Mouse (Mus musculus) forebrain, embryonic 16.5 days (tissue): ENCODE results near the gene Clmp. TPM values are rescaled to one million over a fixed set of nuclear protein-coding genes. Genes with fewer than 3 reads are reported as not detected.
"Not testable (repeated sequence)": the region's sequence is repeated elsewhere in the genome, so short reads cannot be mapped to it uniquely, and the experiment has no call there.

ENCODE experiments used
- ATAC-seq: fragments of 200-750 bp; cut with Nextera tagmentation; 2 replicates; pipeline ENCODE4 v1.8.0; 2017; ENCODE audit warnings: mild to moderate bottlenecking, moderate library complexity
- H3K27ac ChIP-seq: fragments of 300-500 bp; sonication (generic); 2 replicates; pipeline ENCODE4 v1.5.1; 2014; ENCODE audit warnings: low read length, control low read depth
- H3K27me3 ChIP-seq: fragments of 300-500 bp; sonication (generic); replicated peaks from 2 replicates; pipeline ENCODE4 v1.6.1; 2014; ENCODE audit warnings: low read length; ENCODE audit not compliant: control insufficient read depth, insufficient read depth
- H3K36me3 ChIP-seq: fragments of 300-500 bp; sonication (generic); 2 replicates; pipeline ENCODE4 v1.6.1; 2014; ENCODE audit not compliant: control insufficient read depth, insufficient read depth
- H3K4me1 ChIP-seq: fragments of 300-500 bp; sonication (generic); replicated peaks from 2 replicates; pipeline ENCODE4 v1.6.1; 2014; ENCODE audit warnings: low read length; ENCODE audit not compliant: control insufficient read depth, insufficient read depth
- H3K4me2 ChIP-seq: fragments of 300-500 bp; sonication (generic); 2 replicates; pipeline ENCODE4 v1.6.1; 2014; ENCODE audit warnings: mild to moderate bottlenecking, low read length, control low read depth
- H3K4me3 ChIP-seq: fragments of 300-500 bp; sonication (generic); replicated peaks from 2 replicates; pipeline ENCODE4 v1.5.1; 2014; ENCODE audit warnings: mild to moderate bottlenecking, low read length, control low read depth
- H3K9ac ChIP-seq: fragments of 300-500 bp; sonication (generic); replicated peaks from 2 replicates; pipeline ENCODE4 v1.6.1; 2014; ENCODE audit warnings: low read depth, low read length, control low read depth
- H3K9me3 ChIP-seq: fragments of 300-500 bp; sonication (generic); 2 replicates; pipeline ENCODE4 v1.6.1; 2016; ENCODE audit warnings: low read length; ENCODE audit not compliant: control insufficient read depth
- WGBS: fragments of 180-500 bp; shearing (Covaris S2); extraction: QIAGEN DNeasy Blood & Tissue Kit; methylation state at CpG from one replicate; pipeline ENCODE4 v1.1.7; 2014; 5-methylcytosine and 5-hydroxymethylcytosine counted together
- polyA plus RNA-seq: library from polyadenylated mRNA; unstranded; fragments of >200 nt; fragmentation: Nextera tagmentation; extraction: Ambion mirVana; gene quantifications from 2 replicates; pipeline ENCODE4 v1.2.1, GENCODE M21; 2015

Gene Clmp
- polyA plus RNA-seq, 1 experiment from 2014 or later = 64.7 TPM

DNA sequence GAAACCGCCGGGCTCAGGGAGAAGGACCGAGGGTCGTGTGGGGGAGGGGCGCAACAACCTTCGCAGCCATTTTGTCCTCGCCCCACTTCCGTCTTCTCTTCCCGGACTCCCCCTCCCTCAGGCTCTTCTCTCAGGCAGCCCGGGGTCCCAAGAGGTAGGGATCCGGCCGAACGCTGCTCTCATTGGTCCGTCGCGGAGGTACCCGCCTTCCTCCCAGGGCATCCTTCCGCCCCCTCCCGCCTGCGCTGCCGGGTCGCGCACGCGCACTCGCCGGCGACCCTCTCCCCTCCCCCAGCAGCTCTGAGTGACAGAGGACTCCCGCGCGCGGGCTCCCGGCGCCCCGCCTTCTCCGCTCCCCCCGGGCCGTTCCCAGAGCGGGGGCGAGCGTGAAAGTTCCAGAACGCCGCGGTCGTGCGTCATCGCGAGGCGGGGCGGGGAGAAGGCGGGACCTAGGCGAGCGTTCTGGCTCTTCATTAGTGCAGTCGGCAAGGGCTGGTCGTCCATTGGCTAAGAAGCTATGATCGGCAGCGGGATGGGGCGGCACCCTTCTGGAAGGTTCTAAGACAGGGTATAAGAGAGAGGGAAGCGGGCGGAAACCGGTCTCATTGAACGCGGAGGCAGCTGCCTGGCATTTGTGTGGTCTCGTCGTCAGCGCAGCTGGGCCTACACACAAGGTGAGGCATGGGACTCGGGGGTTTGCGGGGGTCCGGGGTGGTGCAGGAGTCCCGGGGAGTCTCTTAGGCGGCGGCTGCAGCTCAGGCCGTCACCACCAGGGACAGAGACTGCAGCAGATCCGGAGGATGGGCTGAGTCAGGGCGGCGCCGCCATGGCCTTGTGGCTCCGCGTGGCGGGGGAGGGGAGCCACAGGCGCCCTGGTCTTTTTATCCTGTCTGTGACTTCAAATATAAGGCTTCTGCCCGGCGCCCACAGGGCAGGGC lies 115.2 kb downstream of the Clmp start, which contains the start of gene Hspa8:
Gene Hspa8 (plus strand): TSS at position 310 of the 938 bp plus-strand sequence.
- H3K4me2 ChIP-seq = peak within 1 kb of the TSS; percentile 87
- peak within 1 kb of the TSS; percentile 96 for H3K4me3 ChIP-seq
- peak within 1 kb of the TSS; percentile 97 for H3K27ac ChIP-seq
- WGBS = under 1% methylated on average over 77 of the region's 83 CpGs
- peaks cover 29% of the 10 kb centered on the region for H3K4me1 ChIP-seq
- peaks cover 22% of the 10 kb centered on the region for H3K36me3 ChIP-seq
- peak within 1 kb of the TSS; percentile 99 for H3K9ac ChIP-seq
- peak; percentile 97 for ATAC-seq
- H3K27me3 ChIP-seq = no peaks in the 10 kb centered on the region
- H3K9me3 ChIP-seq = no peaks in the 10 kb centered on the region

DNA sequence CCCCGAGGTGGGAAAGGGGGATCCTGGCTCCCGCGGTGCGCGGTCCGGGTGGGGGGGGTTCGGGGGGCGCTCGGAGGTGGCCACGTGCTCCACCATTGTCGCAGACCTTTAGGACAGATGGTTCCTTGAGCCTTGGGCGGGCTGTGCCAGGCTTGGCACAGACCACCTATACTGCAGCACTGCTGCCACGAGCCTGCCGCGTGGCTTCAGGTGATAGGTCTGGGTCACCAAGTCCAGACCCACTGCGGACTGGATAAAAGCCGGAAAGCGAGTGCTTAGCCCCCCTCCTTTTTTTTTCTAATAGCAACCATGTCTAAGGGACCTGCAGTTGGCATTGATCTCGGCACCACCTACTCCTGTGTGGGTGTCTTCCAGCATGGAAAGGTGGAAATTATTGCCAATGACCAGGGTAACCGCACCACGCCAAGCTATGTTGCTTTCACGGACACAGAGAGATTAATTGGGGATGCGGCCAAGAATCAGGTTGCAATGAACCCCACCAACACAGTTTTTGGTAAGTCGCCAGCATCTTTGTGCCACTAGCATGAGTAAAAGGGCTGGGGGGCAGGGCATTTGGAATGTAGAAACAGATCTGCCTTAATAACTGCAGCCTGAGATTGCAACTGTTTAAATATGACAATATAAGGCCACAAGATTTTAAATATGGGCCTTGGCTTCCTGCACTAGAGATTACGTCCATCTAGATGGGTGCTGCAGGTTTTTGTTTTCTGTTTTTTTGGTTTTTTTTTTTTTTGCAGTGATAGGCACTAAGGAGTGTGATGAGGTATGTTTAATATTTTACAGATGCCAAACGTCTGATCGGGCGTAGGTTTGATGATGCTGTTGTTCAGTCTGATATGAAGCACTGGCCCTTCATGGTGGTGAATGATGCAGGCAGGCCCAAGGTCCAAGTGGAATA lies 116.1 kb downstream of the Clmp start:
- under 1% methylated on average over 28 of the region's 28 CpGs for WGBS
- peak overlapping the region; percentile 96 for H3K4me3 ChIP-seq
- ATAC-seq = peak; percentile 7; the same call in 1 of the 2 replicates
- H3K27ac ChIP-seq = peak overlapping the region; percentile 97
- peak overlapping the region; percentile 79 for H3K4me2 ChIP-seq
- not testable (repeated sequence) for H3K27me3 ChIP-seq, H3K9me3 ChIP-seq
- peaks cover 37% of the 10 kb centered on the region for H3K4me1 ChIP-seq
- peaks cover 30% of the 10 kb centered on the region for H3K36me3 ChIP-seq
- peak overlapping the region; percentile 99 for H3K9ac ChIP-seq

DNA sequence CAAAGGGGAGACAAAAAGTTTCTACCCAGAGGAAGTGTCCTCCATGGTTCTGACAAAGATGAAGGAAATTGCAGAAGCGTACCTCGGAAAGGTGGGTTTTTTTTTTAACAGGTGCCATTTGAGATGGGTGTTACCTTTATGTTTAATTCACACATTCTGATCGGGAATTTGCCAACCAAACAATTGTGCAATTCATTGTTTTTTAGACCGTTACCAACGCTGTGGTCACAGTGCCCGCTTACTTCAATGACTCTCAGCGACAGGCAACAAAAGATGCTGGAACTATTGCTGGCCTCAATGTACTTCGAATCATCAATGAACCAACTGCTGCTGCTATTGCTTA lies 116.7 kb downstream of the Clmp start:
- Histone ChIP-seq H3K4me1 (peaks cover 41% of the 10 kb centered on the region), H3K4me3 (peak overlapping the region; percentile 96), H3K36me3 (peaks cover 30% of the 10 kb centered on the region), H3K4me2 (peak overlapping the region; percentile 79), H3K9ac (peak overlapping the region; percentile 99)
- H3K9me3 ChIP-seq, H3K27ac ChIP-seq, ATAC-seq, H3K27me3 ChIP-seq: not testable (repeated sequence)
- 1% methylated on average over 8 of the region's 8 CpGs for WGBS

DNA sequence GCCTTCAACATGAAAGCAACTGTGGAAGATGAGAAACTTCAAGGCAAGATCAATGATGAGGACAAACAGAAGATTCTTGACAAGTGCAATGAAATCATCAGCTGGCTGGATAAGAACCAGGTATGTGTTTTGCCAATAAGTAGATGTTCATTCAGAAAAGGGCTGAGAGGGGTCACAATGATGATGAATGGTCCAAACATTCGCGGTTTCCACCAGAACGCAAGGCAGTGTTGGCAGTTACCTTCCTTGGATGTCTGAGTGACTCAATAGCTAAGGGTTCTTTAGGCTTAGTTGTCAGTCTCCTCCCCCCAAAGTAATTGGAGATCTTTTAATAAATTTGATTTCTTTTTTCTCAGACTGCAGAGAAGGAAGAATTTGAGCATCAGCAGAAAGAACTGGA lies 118.8 kb downstream of the Clmp start:
- not testable (repeated sequence) for H3K27me3 ChIP-seq, H3K9ac ChIP-seq, H3K4me2 ChIP-seq, H3K4me3 ChIP-seq, ATAC-seq, H3K9me3 ChIP-seq, H3K27ac ChIP-seq
- 59% methylated on average over 3 of the region's 3 CpGs for WGBS
- Histone ChIP-seq H3K36me3 (peaks cover 30% of the 10 kb centered on the region), H3K4me1 (peaks cover 46% of the 10 kb centered on the region)

DNA sequence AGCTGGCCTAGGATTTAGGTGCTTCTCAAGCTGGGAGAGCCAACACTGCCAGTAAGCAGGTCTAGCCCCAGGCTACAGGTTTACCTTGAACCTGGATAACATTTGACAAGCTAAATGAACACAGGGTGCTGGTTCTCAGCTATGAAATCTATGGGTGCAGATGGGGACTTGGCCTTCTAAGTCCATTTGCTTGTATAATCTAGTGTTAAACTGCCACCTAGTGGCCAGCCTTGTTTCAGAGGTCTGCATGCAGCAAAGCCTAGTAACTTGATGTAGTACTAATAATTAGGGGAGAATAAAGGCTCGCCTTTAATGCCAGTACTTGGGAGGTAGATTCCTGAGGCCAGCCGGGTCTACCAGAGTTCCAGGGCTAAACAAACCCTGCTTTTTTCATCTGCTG lies 119.5 kb downstream of the Clmp start:
- Histone ChIP-seq H3K4me3 (0 out of 2 replicates have a peak overlapping the region, but pooled peaks have one; percentile 11), H3K36me3 (peaks cover 30% of the 10 kb centered on the region), H3K9me3 (no peaks in the 10 kb centered on the region), H3K27ac (no peak overlapping the region), H3K4me1 (peaks cover 46% of the 10 kb centered on the region), H3K27me3 (no peaks in the 10 kb centered on the region), H3K9ac (no peak overlapping the region), H3K4me2 (peak overlapping the region; percentile 3)
- 15% methylated on average over 2 of the region's 2 CpGs for WGBS
- ATAC-seq = no peak

DNA sequence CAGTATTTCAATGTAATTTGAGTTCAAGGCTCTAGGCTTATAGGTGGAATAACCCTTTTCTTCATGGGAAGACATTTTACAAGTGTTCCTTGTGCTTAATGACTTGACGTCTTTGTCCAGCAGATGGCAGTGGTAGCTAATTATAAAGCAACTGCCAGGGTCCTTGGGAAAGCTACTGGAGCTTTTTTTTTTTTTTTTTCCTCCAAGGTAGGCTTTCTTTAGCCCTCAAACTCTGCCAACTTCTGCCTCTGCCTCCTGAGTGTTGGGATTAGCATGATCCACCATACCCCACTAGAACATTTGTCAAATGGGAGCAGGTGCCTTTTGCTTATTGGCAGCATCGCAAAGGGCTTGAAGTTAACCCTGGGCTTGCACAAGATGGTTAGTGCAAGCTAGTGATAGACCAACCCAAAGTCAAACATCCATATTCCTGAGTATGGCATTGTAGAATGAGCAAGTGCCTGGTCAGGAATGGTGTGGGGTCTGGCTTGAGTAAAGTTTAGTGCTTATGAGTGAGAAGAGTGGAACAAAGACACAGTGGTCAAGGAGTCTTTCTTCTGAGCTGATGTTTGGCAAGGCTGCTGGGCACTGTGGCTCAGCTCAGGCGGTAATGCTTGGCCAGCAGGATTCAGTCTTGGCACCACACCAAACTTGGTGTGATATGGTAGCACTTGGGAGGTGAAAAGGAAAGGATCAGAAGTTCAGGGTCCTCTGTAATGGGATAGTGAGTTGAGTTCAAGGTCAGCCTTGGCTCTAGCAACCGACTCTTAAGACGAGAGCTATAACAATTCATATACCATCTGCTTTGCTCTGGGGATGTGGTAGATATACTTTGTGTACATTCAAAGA lies 120.9 kb downstream of the Clmp start:
- H3K4me3 ChIP-seq = no peak overlapping the region
- peak; percentile 14; the same call in 1 of the 2 replicates for ATAC-seq
- H3K36me3 ChIP-seq = peaks cover 30% of the 10 kb centered on the region
- H3K9me3 ChIP-seq = no peaks in the 10 kb centered on the region
- no peaks in the 10 kb centered on the region for H3K27me3 ChIP-seq
- H3K27ac ChIP-seq = peak overlapping the region; percentile 49
- no peak overlapping the region for H3K9ac ChIP-seq
- 22% methylated on average over 5 of the region's 5 CpGs for WGBS
- H3K4me2 ChIP-seq = no peak overlapping the region
- peaks cover 46% of the 10 kb centered on the region for H3K4me1 ChIP-seq

DNA sequence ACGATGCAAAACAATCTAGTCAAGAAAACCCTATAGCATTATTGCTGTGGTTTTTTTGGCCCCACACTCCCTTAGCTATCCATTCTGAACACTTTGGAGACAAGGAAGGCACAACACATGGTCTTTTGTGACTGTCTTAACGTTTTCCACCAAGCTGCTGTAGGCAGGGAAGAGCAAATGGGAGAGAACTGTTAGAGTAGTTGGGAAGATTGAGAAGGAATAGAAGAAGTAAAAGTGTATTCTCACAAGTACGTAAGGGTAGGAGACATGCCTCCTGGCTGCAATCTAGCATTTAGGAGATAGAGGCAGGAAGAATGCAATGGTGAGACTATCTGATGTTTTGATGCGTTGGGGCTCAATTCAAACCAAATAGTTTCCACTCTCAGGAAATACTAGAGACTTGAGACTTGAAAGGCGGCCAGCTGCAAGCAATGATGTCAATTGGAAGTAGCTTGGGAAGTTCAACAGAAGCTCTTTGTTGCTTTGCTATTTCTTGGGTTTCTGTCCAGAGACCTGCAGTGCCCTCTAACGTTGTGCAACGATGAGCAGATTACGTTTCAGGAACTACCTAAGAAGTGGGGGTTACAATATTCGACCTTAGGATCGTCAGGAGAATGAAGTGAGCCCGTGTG lies 121.6 kb downstream of the Clmp start:
- 0 out of 2 replicates have a peak, but pooled peaks have one; percentile 2 for ATAC-seq
- WGBS = 22% methylated on average over 11 of the region's 11 CpGs
- Histone ChIP-seq H3K9me3 (no peaks in the 10 kb centered on the region), H3K36me3 (peaks cover 30% of the 10 kb centered on the region), H3K27ac (no peak overlapping the region; the same call in 1 of the 2 replicates), H3K27me3 (no peaks in the 10 kb centered on the region), H3K4me3 (no peak overlapping the region), H3K4me2 (no peak overlapping the region), H3K9ac (no peak overlapping the region), H3K4me1 (peaks cover 46% of the 10 kb centered on the region)
